Mouse (Mus musculus): Measurements from ENCODE around the gene Foxd1. TPM values are rescaled to one million over a fixed set of nuclear protein-coding genes. Genes with fewer than 3 reads are reported as not detected.
A peak's percentile ranks its signal among the peaks of the same experiment; 100 is the strongest.

Gene Foxd1
- polyA plus RNA-seq, 1 experiment from 2014 or later: 8.5 TPM

DNA sequence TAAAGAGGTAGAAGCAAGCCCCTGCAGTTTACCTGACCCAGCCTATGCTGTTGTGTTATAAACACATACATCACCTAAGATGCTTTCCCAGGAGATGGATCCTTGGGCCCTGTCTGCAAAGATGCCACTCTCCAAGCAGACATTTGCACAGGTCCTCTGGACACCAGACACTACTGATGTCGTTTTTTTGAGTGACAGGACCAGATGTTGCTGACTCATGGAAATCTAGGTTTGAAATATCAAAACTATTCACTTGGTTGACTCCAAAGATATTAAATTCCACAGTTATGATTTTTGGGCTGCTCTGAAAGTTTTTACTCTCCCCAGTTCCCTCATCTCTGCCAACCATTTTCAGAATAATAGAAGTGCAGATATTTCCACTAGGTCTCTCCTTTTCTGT is 35.0 kb downstream of the Foxd1 start:
- Histone ChIP-seq H3K9me3 (ENCODE audit: control insufficient read depth, low read length) (peaks cover 5% of the 10 kb centered on the region), H3K27me3 (ENCODE audit: control insufficient read depth, insufficient read depth, low read length) (peaks cover 16% of the 10 kb centered on the region; the same call in 1 of the 2 replicates), H3K36me3 (ENCODE audit: control insufficient read depth, insufficient read depth, low read length) (no peaks in the 10 kb centered on the region), H3K4me1 (ENCODE audit: control insufficient read depth, insufficient read depth, low read length) (peaks cover 14% of the 10 kb centered on the region; the same call in 1 of the 2 replicates), H3K4me3 (ENCODE audit: low read length) (no peak overlapping the region), H3K27ac (ENCODE audit: low read depth, low read length) (no peak overlapping the region), H3K4me2 (replicated peaks; ENCODE audit: low read depth, low read length) (no peak overlapping the region), H3K9ac (ENCODE audit: low read depth, low read length) (no peak overlapping the region)
- 70% methylated on average over 1 of the region's 1 CpGs for WGBS
- no peak for ATAC-seq (ENCODE audit: low FRiP score, low TSS enrichment)

- no peak for ATAC-seq (ENCODE audit: low FRiP score, low TSS enrichment)
- H3K27me3 ChIP-seq (ENCODE audit: control insufficient read depth, insufficient read depth, low read length): peaks cover 16% of the 10 kb centered on the region; the same call in 1 of the 2 replicates
- no peaks in the 10 kb centered on the region for H3K36me3 ChIP-seq (ENCODE audit: control insufficient read depth, insufficient read depth, low read length)
- H3K27ac ChIP-seq (ENCODE audit: low read depth, low read length): peak overlapping the region; percentile 93; the same call in 1 of the 2 replicates
- WGBS: 16% methylated on average over 6 of the region's 6 CpGs
- peaks cover 14% of the 10 kb centered on the region; the same call in 1 of the 2 replicates for H3K4me1 ChIP-seq (ENCODE audit: control insufficient read depth, insufficient read depth, low read length)
- peak overlapping the region; percentile 54; the same call in 1 of the 2 replicates for H3K9ac ChIP-seq (ENCODE audit: low read depth, low read length)
- H3K9me3 ChIP-seq (ENCODE audit: control insufficient read depth, low read length): peaks cover 5% of the 10 kb centered on the region
- H3K4me2 ChIP-seq (replicated peaks; ENCODE audit: low read depth, low read length): peak overlapping the region; percentile 73
- H3K4me3 ChIP-seq (ENCODE audit: low read length): peak overlapping the region; percentile 41; the same call in 1 of the 2 replicates
Measured at GRCm38 (mm10) chr13:98390363-98390762, 36.3 kb downstream of the Foxd1 start.

- H3K27me3 ChIP-seq (ENCODE audit: control insufficient read depth, insufficient read depth, low read length): peaks cover 16% of the 10 kb centered on the region; the same call in 1 of the 2 replicates
- WGBS: under 1% methylated on average over 68 of the region's 68 CpGs
- peak overlapping the region; percentile 54 for H3K9ac ChIP-seq (ENCODE audit: low read depth, low read length)
- H3K27ac ChIP-seq (ENCODE audit: low read depth, low read length): peak overlapping the region; percentile 93
- H3K4me2 ChIP-seq (replicated peaks; ENCODE audit: low read depth, low read length): peak overlapping the region; percentile 73
- peak overlapping the region; percentile 41 for H3K4me3 ChIP-seq (ENCODE audit: low read length)
- no peaks in the 10 kb centered on the region for H3K36me3 ChIP-seq (ENCODE audit: control insufficient read depth, insufficient read depth, low read length)
- H3K9me3 ChIP-seq (ENCODE audit: control insufficient read depth, low read length): peaks cover 5% of the 10 kb centered on the region
- peaks cover 14% of the 10 kb centered on the region; the same call in 1 of the 2 replicates for H3K4me1 ChIP-seq (ENCODE audit: control insufficient read depth, insufficient read depth, low read length)
- ATAC-seq (ENCODE audit: low FRiP score, low TSS enrichment): peak; percentile 85
Measured at GRCm38 (mm10) chr13:98390771-98391634, 37.0 kb downstream of the Foxd1 start.

- peak; percentile 66 for ATAC-seq (ENCODE audit: low FRiP score, low TSS enrichment)
- H3K4me2 ChIP-seq (replicated peaks; ENCODE audit: low read depth, low read length): peak overlapping the region; percentile 73
- peak overlapping the region; percentile 54 for H3K9ac ChIP-seq (ENCODE audit: low read depth, low read length)
- H3K36me3 ChIP-seq (ENCODE audit: control insufficient read depth, insufficient read depth, low read length): no peaks in the 10 kb centered on the region
- H3K9me3 ChIP-seq (ENCODE audit: control insufficient read depth, low read length): no peaks in the 10 kb centered on the region; the same call in 1 of the 2 replicates
- under 1% methylated on average over 4 of the region's 4 CpGs for WGBS
- H3K4me1 ChIP-seq (ENCODE audit: control insufficient read depth, insufficient read depth, low read length): peaks cover 14% of the 10 kb centered on the region; the same call in 1 of the 2 replicates
- H3K27ac ChIP-seq (ENCODE audit: low read depth, low read length): peak overlapping the region; percentile 93; the same call in 1 of the 2 replicates
- H3K27me3 ChIP-seq (ENCODE audit: control insufficient read depth, insufficient read depth, low read length): peaks cover 16% of the 10 kb centered on the region; the same call in 1 of the 2 replicates
- H3K4me3 ChIP-seq (ENCODE audit: low read length): peak overlapping the region; percentile 41
Measured at GRCm38 (mm10) chr13:98391635-98391990, 37.6 kb downstream of the Foxd1 start.

DNA sequence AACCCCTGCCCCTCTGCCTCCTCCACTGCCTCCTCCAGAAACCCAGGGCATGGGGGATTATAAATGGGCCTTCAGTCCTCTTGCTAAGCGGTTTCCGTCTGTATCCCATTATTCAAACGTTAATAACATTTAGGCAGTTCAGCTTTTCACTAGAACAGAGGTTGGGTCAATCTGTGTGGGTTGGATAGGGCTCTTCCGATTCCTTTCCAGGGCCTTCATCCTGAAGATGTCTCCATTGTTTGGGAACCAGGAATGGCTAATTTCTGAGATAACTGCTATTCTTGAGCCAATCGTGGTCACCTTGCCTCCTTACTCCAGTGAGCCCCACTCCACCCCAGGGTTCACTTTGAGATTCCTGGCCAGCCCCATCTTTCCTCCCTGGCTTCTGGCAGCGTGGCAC is 38.0 kb downstream of the Foxd1 start:
- H3K4me3 ChIP-seq (ENCODE audit: low read length): peak overlapping the region; percentile 41; the same call in 1 of the 2 replicates
- no peak; the same call in 1 of the 2 replicates for ATAC-seq (ENCODE audit: low FRiP score, low TSS enrichment)
- 17% methylated on average over 6 of the region's 6 CpGs for WGBS
- H3K27ac ChIP-seq (ENCODE audit: low read depth, low read length): peak overlapping the region; percentile 93; the same call in 1 of the 2 replicates
- no peaks in the 10 kb centered on the region for H3K36me3 ChIP-seq (ENCODE audit: control insufficient read depth, insufficient read depth, low read length)
- peaks cover 14% of the 10 kb centered on the region; the same call in 1 of the 2 replicates for H3K4me1 ChIP-seq (ENCODE audit: control insufficient read depth, insufficient read depth, low read length)
- peaks cover 16% of the 10 kb centered on the region; the same call in 1 of the 2 replicates for H3K27me3 ChIP-seq (ENCODE audit: control insufficient read depth, insufficient read depth, low read length)
- no peak overlapping the region for H3K9ac ChIP-seq (ENCODE audit: low read depth, low read length)
- H3K9me3 ChIP-seq (ENCODE audit: control insufficient read depth, low read length): no peaks in the 10 kb centered on the region
- H3K4me2 ChIP-seq (replicated peaks; ENCODE audit: low read depth, low read length): peak overlapping the region; percentile 73; the same call in 1 of the 2 replicates

DNA sequence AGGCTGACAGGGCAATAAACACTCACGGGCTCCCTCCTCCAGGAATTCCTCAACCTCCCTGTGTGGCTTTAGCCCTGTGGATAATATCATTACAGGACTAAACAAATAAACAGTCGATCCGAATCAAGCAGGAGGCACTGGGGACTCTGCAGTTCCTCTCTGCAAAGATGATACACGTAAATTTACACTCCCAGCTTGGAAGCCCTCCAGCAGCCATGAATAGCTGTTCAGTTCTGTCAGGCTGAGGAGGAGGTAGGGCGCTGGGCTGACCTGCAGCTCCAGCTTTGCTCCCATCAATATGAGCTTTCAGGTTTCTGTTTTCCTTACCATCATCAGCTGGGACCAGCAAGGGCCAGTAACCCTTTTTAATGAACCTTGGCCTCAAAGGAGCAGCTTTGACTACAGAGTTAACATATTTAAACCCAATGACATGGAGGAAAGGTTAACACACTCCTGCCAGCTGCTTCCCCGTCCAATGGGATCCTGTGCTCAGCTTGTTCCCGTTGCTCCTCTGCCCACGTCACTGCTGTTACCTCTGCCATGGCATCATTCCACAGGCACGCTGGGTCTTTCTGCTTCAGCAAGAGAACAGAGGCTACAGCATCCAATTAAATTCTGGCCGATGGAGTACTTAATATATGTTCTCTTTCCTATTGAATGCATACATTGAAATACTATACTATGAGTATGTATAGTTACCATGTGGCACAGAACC is 39.5 kb downstream of the Foxd1 start:
- H3K4me2 ChIP-seq (replicated peaks; ENCODE audit: low read depth, low read length): no peak overlapping the region
- H3K9ac ChIP-seq (ENCODE audit: low read depth, low read length): no peak overlapping the region; the same call in 1 of the 2 replicates
- peaks cover 14% of the 10 kb centered on the region; the same call in 1 of the 2 replicates for H3K27me3 ChIP-seq (ENCODE audit: control insufficient read depth, insufficient read depth, low read length)
- peaks cover 14% of the 10 kb centered on the region; the same call in 1 of the 2 replicates for H3K4me1 ChIP-seq (ENCODE audit: control insufficient read depth, insufficient read depth, low read length)
- peak overlapping the region; percentile 93; the same call in 1 of the 2 replicates for H3K27ac ChIP-seq (ENCODE audit: low read depth, low read length)
- H3K4me3 ChIP-seq (ENCODE audit: low read length): no peak overlapping the region
- H3K36me3 ChIP-seq (ENCODE audit: control insufficient read depth, insufficient read depth, low read length): no peaks in the 10 kb centered on the region
- WGBS: 10% methylated on average over 10 of the region's 10 CpGs
- H3K9me3 ChIP-seq (ENCODE audit: control insufficient read depth, low read length): no peaks in the 10 kb centered on the region
- peak; percentile 73 for ATAC-seq (ENCODE audit: low FRiP score, low TSS enrichment)

Other genes with a start within 250 kb of the Foxd1 start
- gene Arhgef28, start 147.8 kb upstream of the Foxd1 start, polyA plus RNA-seq (2014; fragmentation: Nextera tagmentation; extraction: Ambion mirVana): 33.7 and 38.6 TPM in 2 replicates
- 21.6 and 42.2 TPM in 2 replicates for gene Utp15, start 91.2 kb upstream of the Foxd1 start, polyA plus RNA-seq (2014; fragmentation: Nextera tagmentation; extraction: Ambion mirVana)
- gene Ankra2, start 91.2 kb upstream of the Foxd1 start, polyA plus RNA-seq (2014; fragmentation: Nextera tagmentation; extraction: Ambion mirVana): 18.7 and 21.4 TPM in 2 replicates
- not detected in 2 replicates for gene Gm21976, start 74.4 kb upstream of the Foxd1 start, polyA plus RNA-seq (2014; fragmentation: Nextera tagmentation; extraction: Ambion mirVana)
- gene Btf3, start 37.2 kb upstream of the Foxd1 start, polyA plus RNA-seq (2014; fragmentation: Nextera tagmentation; extraction: Ambion mirVana): 811 and 923 TPM in 2 replicates
- 1.2 TPM in 2 replicates for gene Gm10320, start 137.8 kb downstream of the Foxd1 start, polyA plus RNA-seq (2014; fragmentation: Nextera tagmentation; extraction: Ambion mirVana)